Mouse (Mus musculus) MEL (cell line): Measurements from ENCODE around the gene Nbeal1.

ENCODE experiments used
- CTCF ChIP-seq, 3 experiments: IDR thresholded peaks in 2 of 3; conservative IDR thresholded peaks in 1 of 3; 2 replicates each; pipeline ENCODE4 v1.5.1; 2011 to 2012; ENCODE audit warnings: low read length in 3 of 3, low read depth in 2 of 3, mild to moderate bottlenecking in 2 of 3, improper control_type of control experiment in 1 of 3, inconsistent platforms in 1 of 3, mixed read lengths in 1 of 3, moderate library complexity in 1 of 3; ENCODE audit not compliant: control insufficient read depth in 1 of 3, insufficient read depth in 1 of 3, poor library complexity in 1 of 3, severe bottlenecking in 1 of 3
- E2F4 ChIP-seq: IDR thresholded peaks from 2 replicates; pipeline ENCODE4 v1.6.1; 2011; ENCODE audit warnings: low read depth, low read length, improper control_type of control experiment, borderline replicate concordance
- EP300 ChIP-seq, 2 experiments: IDR thresholded peaks; 2 replicates each; pipeline ENCODE4 v1.6.1; 2011; ENCODE audit warnings: improper control_type of control experiment in 2 of 2, low read length in 2 of 2, low read depth in 1 of 2, mild to moderate bottlenecking in 1 of 2
- GABPA ChIP-seq: IDR thresholded peaks from 2 replicates; pipeline ENCODE4 v1.6.1; 2012; ENCODE audit warnings: low read depth, mild to moderate bottlenecking, inconsistent platforms, low read length, improper control_type of control experiment, moderate library complexity
- MAFK ChIP-seq: IDR thresholded peaks from 2 replicates; pipeline ENCODE4 v1.6.1; 2011; ENCODE audit warnings: low read depth, mild to moderate bottlenecking, low read length, improper control_type of control experiment, borderline replicate concordance
- POLR2A ChIP-seq, 2 experiments: IDR thresholded peaks; 2 replicates each; pipeline ENCODE4 v1.6.1; 2011 to 2012; ENCODE audit warnings: low read length in 2 of 2, mild to moderate bottlenecking in 2 of 2, control low read depth in 1 of 2, improper control_type of control experiment in 1 of 2, low read depth in 1 of 2, moderate library complexity in 1 of 2; ENCODE audit not compliant: control insufficient read depth in 1 of 2, insufficient read depth in 1 of 2, poor library complexity in 1 of 2
- TCF12 ChIP-seq: IDR thresholded peaks from 2 replicates; pipeline ENCODE4 v1.6.1; 2014; ENCODE audit warnings: low read depth, mild to moderate bottlenecking, inconsistent platforms, low read length, improper control_type of control experiment, moderate library complexity
- UBTF ChIP-seq: IDR thresholded peaks from 2 replicates; pipeline ENCODE4 v1.6.1; 2012; ENCODE audit warnings: low read depth, mild to moderate bottlenecking, inconsistent platforms, low read length, improper control_type of control experiment, moderate library complexity, borderline replicate concordance; ENCODE audit not compliant: insufficient read depth
- USF1 ChIP-seq: IDR thresholded peaks from 2 replicates; pipeline ENCODE4 v1.6.1; 2014; ENCODE audit warnings: low read depth, mild to moderate bottlenecking, inconsistent platforms, low read length, improper control_type of control experiment, moderate library complexity
- ZC3H11A ChIP-seq: IDR thresholded peaks from 2 replicates; pipeline ENCODE4 v1.6.1; 2012; ENCODE audit warnings: low read depth, mild to moderate bottlenecking, inconsistent platforms, low read length, improper control_type of control experiment

DNA sequence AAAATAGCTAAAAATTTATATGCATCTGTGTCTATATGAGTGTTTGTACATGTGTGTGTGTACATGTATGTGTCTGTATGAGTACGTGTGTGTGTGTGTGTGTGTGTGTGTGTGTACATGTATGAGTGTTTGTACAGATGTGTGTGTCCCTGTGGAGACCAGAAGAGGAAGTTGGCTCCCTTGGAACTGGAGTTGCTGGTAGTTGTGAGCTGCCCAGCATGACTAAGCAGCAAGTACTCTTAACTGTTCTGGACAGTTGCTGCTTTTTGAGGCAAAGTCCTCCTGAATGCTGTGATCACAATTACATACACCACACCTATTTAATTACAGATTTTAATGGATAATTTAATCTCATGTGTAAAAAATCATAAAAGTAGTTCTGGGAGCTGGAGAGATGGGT lies 196.2 kb downstream of the Nbeal1 start:
- TF ChIP-seq UBTF: no peak
- no peak for TF ChIP-seq E2F4
- TF ChIP-seq ZC3H11A: no peak
- no peak for TF ChIP-seq CTCF (IDR thresholded peaks at IDR 0.05 in 2 of 3, conservative IDR thresholded peaks at IDR 0.05 in 1 of 3; ENCODE audit: control insufficient read depth in 1 of 3, insufficient read depth in 1 of 3, low read depth in 2 of 3, low read length in 3 of 3, poor library complexity in 1 of 3, severe bottlenecking in 1 of 3)
- no peak for TF ChIP-seq USF1
- TF ChIP-seq EP300 (IDR thresholded peaks at IDR 0.05; ENCODE audit: low read depth in 1 of 2, low read length in 2 of 2): no peak
- no peak for TF ChIP-seq POLR2A (IDR thresholded peaks at IDR 0.05; ENCODE audit: control insufficient read depth in 1 of 2, insufficient read depth in 1 of 2, low read depth in 1 of 2, low read length in 2 of 2, poor library complexity in 1 of 2)
- TF ChIP-seq TCF12: no peak
- TF ChIP-seq MAFK: no peak
- TF ChIP-seq GABPA: no peak
